Mouse (Mus musculus): ENCODE results near the gene Pdik1l. TPM values are rescaled to one million over a fixed set of nuclear protein-coding genes. Genes with fewer than 3 reads are reported as not detected.
A peak's percentile ranks its signal among the peaks of the same experiment; 100 is the strongest.

Gene Pdik1l
- polyA plus RNA-seq, 1 experiment from 2014 or later, result 16.3 TPM

GRCm38 (mm10) chr4:134251241-134252130 lies 36.2 kb downstream of the Pdik1l start:
- Histone ChIP-seq H3K27ac (ENCODE audit: low read depth, low read length) (peak overlapping the region; percentile 41; the same call in 1 of the 2 replicates), H3K9ac (ENCODE audit: low read depth, low read length) (peak overlapping the region; percentile 53), H3K4me2 (peak overlapping the region; percentile 80), H3K4me1 (ENCODE audit: control insufficient read depth, insufficient read depth, low read length) (peaks cover 53% of the 10 kb centered on the region), H3K36me3 (ENCODE audit: control insufficient read depth, insufficient read depth, low read length) (no peaks in the 10 kb centered on the region), H3K9me3 (replicated peaks; ENCODE audit: control insufficient read depth, low read length) (no peaks in the 10 kb centered on the region), H3K27me3 (ENCODE audit: control insufficient read depth, insufficient read depth, low read length) (peaks cover 59% of the 10 kb centered on the region), H3K4me3 (ENCODE audit: low read depth, low read length) (peak overlapping the region; percentile 53)
- ATAC-seq (replicated peaks; ENCODE audit: insufficient number of reproducible peaks, low FRiP score, low TSS enrichment), result no peak
- WGBS (ENCODE audit: insufficient replicate concordance), result 1% methylated on average over 91 of the region's 91 CpGs

- no peak for ATAC-seq (replicated peaks; ENCODE audit: insufficient number of reproducible peaks, low FRiP score, low TSS enrichment)
- peak overlapping the region; percentile 53 for H3K4me3 ChIP-seq (ENCODE audit: low read depth, low read length)
- peak overlapping the region; percentile 53 for H3K9ac ChIP-seq (ENCODE audit: low read depth, low read length)
- no peaks in the 10 kb centered on the region for H3K36me3 ChIP-seq (ENCODE audit: control insufficient read depth, insufficient read depth, low read length)
- 20% methylated on average over 10 of the region's 10 CpGs for WGBS (ENCODE audit: insufficient replicate concordance)
- H3K4me2 ChIP-seq, result peak overlapping the region; percentile 80
- H3K4me1 ChIP-seq (ENCODE audit: control insufficient read depth, insufficient read depth, low read length), result peaks cover 47% of the 10 kb centered on the region
- H3K27me3 ChIP-seq (ENCODE audit: control insufficient read depth, insufficient read depth, low read length), result peaks cover 62% of the 10 kb centered on the region
- H3K27ac ChIP-seq (ENCODE audit: low read depth, low read length), result no peak overlapping the region
- no peaks in the 10 kb centered on the region for H3K9me3 ChIP-seq (replicated peaks; ENCODE audit: control insufficient read depth, low read length)
These were observed 36.8 kb downstream of the Pdik1l start for GRCm38 (mm10) chr4:134250930-134251240.

- no peak for ATAC-seq (replicated peaks; ENCODE audit: insufficient number of reproducible peaks, low FRiP score, low TSS enrichment)
These were observed 37.4 kb downstream of the Pdik1l start for GRCm38 (mm10) chr4:134250116-134250929.

GRCm38 (mm10) chr4:134249651-134250050 lies 38.0 kb downstream of the Pdik1l start:
- 0 out of 2 replicates have a peak, but pooled peaks have one; percentile 12 for ATAC-seq (replicated peaks; ENCODE audit: insufficient number of reproducible peaks, low FRiP score, low TSS enrichment)

More at GRCm38 (mm10) chr4:134250116-134250929, 37.4 kb downstream of the Pdik1l start:
- Histone ChIP-seq H3K4me3 (ENCODE audit: low read depth, low read length) (peak overlapping the region; percentile 53), H3K27me3 (ENCODE audit: control insufficient read depth, insufficient read depth, low read length) (peaks cover 62% of the 10 kb centered on the region), H3K4me2 (peak overlapping the region; percentile 80), H3K27ac (ENCODE audit: low read depth, low read length) (no peak overlapping the region), H3K4me1 (ENCODE audit: control insufficient read depth, insufficient read depth, low read length) (peaks cover 45% of the 10 kb centered on the region), H3K9me3 (replicated peaks; ENCODE audit: control insufficient read depth, low read length) (no peaks in the 10 kb centered on the region), H3K9ac (ENCODE audit: low read depth, low read length) (no peak overlapping the region), H3K36me3 (ENCODE audit: control insufficient read depth, insufficient read depth, low read length) (no peaks in the 10 kb centered on the region)
- WGBS (ENCODE audit: insufficient replicate concordance), result 13% methylated on average over 27 of the region's 27 CpGs

GRCm38 (mm10) chr4:134246719-134247258 lies 40.9 kb downstream of the Pdik1l start, which contains the start of gene Gm30191:
Gm30191 (plus strand) TSS chr4:134246935.
- ATAC-seq (replicated peaks; ENCODE audit: insufficient number of reproducible peaks, low FRiP score, low TSS enrichment), result no peak
- Histone ChIP-seq H3K9ac (ENCODE audit: low read depth, low read length) (no peak within 1 kb of the TSS), H3K4me2 (peak within 1 kb of the TSS; percentile 97), H3K27me3 (ENCODE audit: control insufficient read depth, insufficient read depth, low read length) (peaks cover 43% of the 10 kb centered on the region), H3K9me3 (replicated peaks; ENCODE audit: control insufficient read depth, low read length) (no peaks in the 10 kb centered on the region), H3K27ac (ENCODE audit: low read depth, low read length) (no peak within 1 kb of the TSS), H3K36me3 (ENCODE audit: control insufficient read depth, insufficient read depth, low read length) (no peaks in the 10 kb centered on the region), H3K4me3 (ENCODE audit: low read depth, low read length) (peak within 1 kb of the TSS; percentile 87), H3K4me1 (ENCODE audit: control insufficient read depth, insufficient read depth, low read length) (peaks cover 26% of the 10 kb centered on the region)
- 69% methylated on average over 7 of the region's 7 CpGs for WGBS (ENCODE audit: insufficient replicate concordance)

More at GRCm38 (mm10) chr4:134249651-134250050, 38.0 kb downstream of the Pdik1l start:
- no peaks in the 10 kb centered on the region for H3K36me3 ChIP-seq (ENCODE audit: control insufficient read depth, insufficient read depth, low read length)
- no peak overlapping the region for H3K27ac ChIP-seq (ENCODE audit: low read depth, low read length)
- H3K9ac ChIP-seq (ENCODE audit: low read depth, low read length), result peak overlapping the region; percentile 29; the same call in 1 of the 2 replicates
- H3K4me2 ChIP-seq, result peak overlapping the region; percentile 80
- 1% methylated on average over 30 of the region's 30 CpGs for WGBS (ENCODE audit: insufficient replicate concordance)
- H3K4me1 ChIP-seq (ENCODE audit: control insufficient read depth, insufficient read depth, low read length), result peaks cover 47% of the 10 kb centered on the region
- no peaks in the 10 kb centered on the region for H3K9me3 ChIP-seq (replicated peaks; ENCODE audit: control insufficient read depth, low read length)
- peak overlapping the region; percentile 33 for H3K4me3 ChIP-seq (ENCODE audit: low read depth, low read length)
- H3K27me3 ChIP-seq (ENCODE audit: control insufficient read depth, insufficient read depth, low read length), result peaks cover 56% of the 10 kb centered on the region

GRCm38 (mm10) chr4:134246256-134246655 lies 41.4 kb downstream of the Pdik1l start:
- no peak overlapping the region for H3K9ac ChIP-seq (ENCODE audit: low read depth, low read length)
- H3K4me2 ChIP-seq, result no peak overlapping the region
- WGBS (ENCODE audit: insufficient replicate concordance), result 56% methylated on average over 4 of the region's 4 CpGs
- no peak overlapping the region for H3K4me3 ChIP-seq (ENCODE audit: low read depth, low read length)
- no peaks in the 10 kb centered on the region for H3K36me3 ChIP-seq (ENCODE audit: control insufficient read depth, insufficient read depth, low read length)
- no peak for ATAC-seq (replicated peaks; ENCODE audit: insufficient number of reproducible peaks, low FRiP score, low TSS enrichment)
- no peaks in the 10 kb centered on the region for H3K9me3 ChIP-seq (replicated peaks; ENCODE audit: control insufficient read depth, low read length)
- no peak overlapping the region for H3K27ac ChIP-seq (ENCODE audit: low read depth, low read length)
- H3K27me3 ChIP-seq (ENCODE audit: control insufficient read depth, insufficient read depth, low read length), result peaks cover 37% of the 10 kb centered on the region
- peaks cover 20% of the 10 kb centered on the region for H3K4me1 ChIP-seq (ENCODE audit: control insufficient read depth, insufficient read depth, low read length)

- under 1% methylated on average over 60 of the region's 60 CpGs for WGBS (ENCODE audit: insufficient replicate concordance)
- H3K4me3 ChIP-seq (ENCODE audit: low read depth, low read length), result peak within 1 kb of the TSS; percentile 87
- peak within 1 kb of the TSS; percentile 86 for H3K9ac ChIP-seq (ENCODE audit: low read depth, low read length)
- peak within 1 kb of the TSS; percentile 54; the same call in 1 of the 2 replicates for H3K27ac ChIP-seq (ENCODE audit: low read depth, low read length)
- peaks cover 11% of the 10 kb centered on the region for H3K4me1 ChIP-seq (ENCODE audit: control insufficient read depth, insufficient read depth, low read length)
- peaks cover 28% of the 10 kb centered on the region for H3K27me3 ChIP-seq (ENCODE audit: control insufficient read depth, insufficient read depth, low read length)
- H3K9me3 ChIP-seq (replicated peaks; ENCODE audit: control insufficient read depth, low read length), result no peaks in the 10 kb centered on the region
- ATAC-seq (replicated peaks; ENCODE audit: insufficient number of reproducible peaks, low FRiP score, low TSS enrichment), result peak; percentile 70
- H3K36me3 ChIP-seq (ENCODE audit: control insufficient read depth, insufficient read depth, low read length), result no peaks in the 10 kb centered on the region
- H3K4me2 ChIP-seq, result peak within 1 kb of the TSS; percentile 97
These were observed 42.4 kb downstream of the Pdik1l start, which contains the start of gene Zfp593 for GRCm38 (mm10) chr4:134245148-134245843. Zfp593 (minus strand) TSS chr4:134245592.

All from heart, embryonic 11.5 days (tissue).